Mouse (Mus musculus) liver, adult 2 months (tissue): ENCODE data around the gene Tiam2. TPM values are rescaled to one million over a fixed set of nuclear protein-coding genes. Genes with fewer than 3 reads are reported as not detected.

Experiments
- DNase-seq: peaks from one replicate; pipeline ENCODE4 v3.0.0-alpha.2; 2011; ENCODE audit warnings: low read depth, low spot score; ENCODE audit errors: extremely low read depth
- H3K27ac ChIP-seq: fragments of 200-500 bp; replicated peaks from 2 replicates; pipeline ENCODE4 v1.5.1; 2012; ENCODE audit warnings: low read depth, mild to moderate bottlenecking, control low read depth, inconsistent platforms, low read length; ENCODE audit not compliant: insufficient read depth
- H3K27me3 ChIP-seq: fragments of 200-500 bp; 2 replicates; pipeline ENCODE4 v1.6.1; 2012; ENCODE audit warnings: mild to moderate bottlenecking, moderate library complexity, low read length, inconsistent platforms; ENCODE audit not compliant: control insufficient read depth, insufficient read depth
- H3K36me3 ChIP-seq: fragments of 200-500 bp; 2 replicates; pipeline ENCODE4 v1.6.1; 2012; ENCODE audit warnings: low read length, inconsistent platforms; ENCODE audit not compliant: control insufficient read depth, insufficient read depth
- H3K4me1 ChIP-seq: fragments of 200-500 bp; 2 replicates; pipeline ENCODE4 v1.6.1; 2011; ENCODE audit warnings: low read length; ENCODE audit not compliant: control insufficient read depth, insufficient read depth
- H3K4me3 ChIP-seq: fragments of 200-500 bp; 2 replicates; pipeline ENCODE4 v1.5.1; 2011; ENCODE audit warnings: low read depth, mild to moderate bottlenecking, control low read depth, low read length, moderate library complexity; ENCODE audit not compliant: insufficient read depth
- H3K79me2 ChIP-seq: fragments of 200-500 bp; 2 replicates; pipeline ENCODE4 v1.6.1; 2012; ENCODE audit warnings: inconsistent platforms, mild to moderate bottlenecking, low read length, moderate library complexity; ENCODE audit not compliant: control insufficient read depth, insufficient read depth
- H3K9ac ChIP-seq: fragments of 200-500 bp; 2 replicates; pipeline ENCODE4 v1.6.1; 2012; ENCODE audit warnings: low read depth, mild to moderate bottlenecking, control low read depth, inconsistent platforms, low read length
- CTCF ChIP-seq: fragments of 200-500 bp; IDR thresholded peaks from 2 replicates; pipeline ENCODE4 v1.5.1; 2011; ENCODE audit warnings: low read depth, low read length, control low read depth
- POLR2A ChIP-seq: fragments of 200-500 bp; IDR thresholded peaks from 2 replicates; pipeline ENCODE4 v1.6.1; 2011; ENCODE audit warnings: low read length, control low read depth; ENCODE audit not compliant: insufficient read depth; ENCODE audit errors: extremely low read depth
- WGBS: fragments of 180-500 bp; shearing (Covaris S2); methylation state at CpG from one replicate; pipeline ENCODE4 v1.1.7; 2018; 5-methylcytosine and 5-hydroxymethylcytosine counted together
- polyA plus RNA-seq: library from polyadenylated mRNA; depleted of rRNA; stranded (reverse); fragments of >200 nt; gene quantifications from 2 replicates; pipeline ENCODE4 v1.2.3, GENCODE M21; 2012
- total RNA-seq: library from RNA; depleted of rRNA; stranded (reverse); fragments of >200 nt; gene quantifications from 2 replicates; pipeline ENCODE4 v1.2.3, GENCODE M21; 2014

Tiam2 gene
- total and polyA plus RNA-seq, 2 experiments, result 2.9 to 5.2 TPM

- TF ChIP-seq POLR2A (no peak), CTCF (no peak)
- no peaks in the 10 kb centered on the region for H3K27me3 ChIP-seq
- no peak overlapping the region for H3K4me3 ChIP-seq
- H3K79me2 ChIP-seq, result no peaks in the 10 kb centered on the region
- WGBS, result 94% methylated on average over 6 of the region's 6 CpGs
- H3K27ac ChIP-seq, result no peak overlapping the region
- no peak for DNase-seq
- peaks cover 15% of the 10 kb centered on the region for H3K4me1 ChIP-seq
- H3K36me3 ChIP-seq, result 0 out of 2 replicates have a peak, but pooled peaks cover 2% of the 10 kb centered on the region
- no peak overlapping the region for H3K9ac ChIP-seq
Measured at GRCm38 (mm10) chr17:3500076-3500475, 173.7 kb downstream of the Tiam2 start.

GRCm38 (mm10) chr17:3500936-3501335, 174.6 kb downstream of the Tiam2 start:
- H3K79me2 ChIP-seq, result no peaks in the 10 kb centered on the region
- no peaks in the 10 kb centered on the region for H3K27me3 ChIP-seq

GRCm38 (mm10) chr17:3505711-3506110, 179.3 kb downstream of the Tiam2 start:
- H3K9ac ChIP-seq, result no peak overlapping the region
- 86% methylated on average over 1 of the region's 1 CpGs for WGBS
- peaks cover 3% of the 10 kb centered on the region; the same call in 1 of the 2 replicates for H3K36me3 ChIP-seq
- TF ChIP-seq CTCF (no peak), POLR2A (no peak)
- H3K4me1 ChIP-seq, result 0 out of 2 replicates have a peak, but pooled peaks cover 2% of the 10 kb centered on the region
- H3K4me3 ChIP-seq, result no peak overlapping the region
- no peak for DNase-seq
- no peak overlapping the region for H3K27ac ChIP-seq
- H3K27me3 ChIP-seq, result no peaks in the 10 kb centered on the region
- no peaks in the 10 kb centered on the region for H3K79me2 ChIP-seq

More at GRCm38 (mm10) chr17:3500936-3501335, 174.6 kb downstream of the Tiam2 start:
- TF ChIP-seq CTCF (no peak), POLR2A (no peak)
- H3K4me3 ChIP-seq, result no peak overlapping the region
- no peak overlapping the region for H3K27ac ChIP-seq
- no peak overlapping the region for H3K9ac ChIP-seq
- WGBS, result 66% methylated on average over 4 of the region's 4 CpGs
- H3K36me3 ChIP-seq, result peaks cover 3% of the 10 kb centered on the region; the same call in 1 of the 2 replicates
- H3K4me1 ChIP-seq, result peaks cover 8% of the 10 kb centered on the region; the same call in 1 of the 2 replicates
- no peak for DNase-seq

GRCm38 (mm10) chr17:3506508-3506907, 180.1 kb downstream of the Tiam2 start:
- DNase-seq, result no peak
- Histone ChIP-seq H3K27ac (no peak overlapping the region), H3K4me1 (no peaks in the 10 kb centered on the region), H3K9ac (no peak overlapping the region), H3K27me3 (no peaks in the 10 kb centered on the region), H3K79me2 (no peaks in the 10 kb centered on the region), H3K4me3 (no peak overlapping the region), H3K36me3 (peaks cover 3% of the 10 kb centered on the region; the same call in 1 of the 2 replicates)
- WGBS, result 87% methylated on average over 8 of the region's 8 CpGs
- no peak for TF ChIP-seq POLR2A
- TF ChIP-seq CTCF, result no peak

GRCm38 (mm10) chr17:3509841-3510240, 183.5 kb downstream of the Tiam2 start:
- Histone ChIP-seq H3K36me3 (peaks cover 4% of the 10 kb centered on the region; the same call in 1 of the 2 replicates), H3K4me3 (no peak overlapping the region), H3K79me2 (no peaks in the 10 kb centered on the region), H3K4me1 (no peaks in the 10 kb centered on the region), H3K27ac (no peak overlapping the region), H3K27me3 (no peaks in the 10 kb centered on the region), H3K9ac (no peak overlapping the region)
- TF ChIP-seq CTCF, result peak; percentile 94
- TF ChIP-seq POLR2A, result no peak
- DNase-seq, result peak; percentile 65
- 13% methylated on average over 1 of the region's 1 CpGs for WGBS

- Histone ChIP-seq H3K27me3 (no peaks in the 10 kb centered on the region), H3K27ac (no peak overlapping the region), H3K4me3 (no peak overlapping the region), H3K36me3 (peaks cover 13% of the 10 kb centered on the region; the same call in 1 of the 2 replicates), H3K4me1 (no peaks in the 10 kb centered on the region), H3K79me2 (no peaks in the 10 kb centered on the region), H3K9ac (no peak overlapping the region)
- no peak for TF ChIP-seq CTCF
- no peak for TF ChIP-seq POLR2A
- DNase-seq, result no peak
- WGBS, result 83% methylated on average over 5 of the region's 5 CpGs
Measured at GRCm38 (mm10) chr17:3514316-3514715, 187.9 kb downstream of the Tiam2 start.
